Mouse (Mus musculus): ENCODE measurements around the gene Ndufa4l2. TPM values are rescaled to one million over a fixed set of nuclear protein-coding genes. Genes with fewer than 3 reads are reported as not detected.

Gene Ndufa4l2
- 0.23 and 5.2 TPM in 2 replicates for polyA plus RNA-seq (2012; ENCODE audit: insufficient read depth, low replicate concordance)

- Histone ChIP-seq H3K4me3 (replicated peaks) (peak within 1 kb of the TSS; percentile 89), H3K36me3 (replicated peaks; ENCODE audit: low read length) (peaks cover 35% of the 10 kb centered on the region), H3K4me1 (peaks cover 72% of the 10 kb centered on the region), H3K9me3 (no peaks in the 10 kb centered on the region), H3K27me3 (replicated peaks) (peaks cover 60% of the 10 kb centered on the region)
- TF ChIP-seq GATA1 (IDR thresholded peaks at IDR 0.05; ENCODE audit: borderline replicate concordance, low read length): no peak
- no peak for TF ChIP-seq FLI1 (IDR thresholded peaks at IDR 0.05; ENCODE audit: low read length)
Measured at GRCm38 (mm10) chr10:127514764-127515163, at the start of gene Ndufa4l2. Gene Ndufa4l2, plus strand, starts transcription at chr10:127514967.

GRCm38 (mm10) chr10:127471281-127471988, 43.3 kb upstream of the Ndufa4l2 start:
- H3K36me3 ChIP-seq (replicated peaks; ENCODE audit: low read length): peaks cover 79% of the 10 kb centered on the region
- H3K4me3 ChIP-seq (replicated peaks): peak overlapping the region; percentile 87
- H3K27me3 ChIP-seq (replicated peaks): no peaks in the 10 kb centered on the region
- peaks cover 30% of the 10 kb centered on the region for H3K4me1 ChIP-seq
- peaks cover 3% of the 10 kb centered on the region for H3K9me3 ChIP-seq
- TF ChIP-seq GATA1 (IDR thresholded peaks at IDR 0.05; ENCODE audit: borderline replicate concordance, low read length): no peak
- no peak for TF ChIP-seq FLI1 (IDR thresholded peaks at IDR 0.05; ENCODE audit: low read length)

GRCm38 (mm10) chr10:127472722-127473121, 42.0 kb upstream of the Ndufa4l2 start:
- Histone ChIP-seq H3K4me1 (peaks cover 30% of the 10 kb centered on the region), H3K9me3 (peaks cover 3% of the 10 kb centered on the region), H3K27me3 (replicated peaks) (no peaks in the 10 kb centered on the region), H3K4me3 (replicated peaks) (no peak overlapping the region), H3K36me3 (replicated peaks; ENCODE audit: low read length) (peaks cover 82% of the 10 kb centered on the region)
- no peak for TF ChIP-seq GATA1 (IDR thresholded peaks at IDR 0.05; ENCODE audit: borderline replicate concordance, low read length)
- no peak for TF ChIP-seq FLI1 (IDR thresholded peaks at IDR 0.05; ENCODE audit: low read length)

- Histone ChIP-seq H3K4me3 (replicated peaks) (no peak overlapping the region), H3K9me3 (peaks cover 3% of the 10 kb centered on the region), H3K36me3 (replicated peaks; ENCODE audit: low read length) (peaks cover 78% of the 10 kb centered on the region), H3K27me3 (replicated peaks) (no peaks in the 10 kb centered on the region), H3K4me1 (peaks cover 30% of the 10 kb centered on the region)
- TF ChIP-seq GATA1 (IDR thresholded peaks at IDR 0.05; ENCODE audit: borderline replicate concordance, low read length) (no peak), FLI1 (IDR thresholded peaks at IDR 0.05; ENCODE audit: low read length) (no peak)
Measured at GRCm38 (mm10) chr10:127475175-127475574, 39.6 kb upstream of the Ndufa4l2 start.

- H3K36me3 ChIP-seq (replicated peaks; ENCODE audit: low read length): peaks cover 84% of the 10 kb centered on the region
- TF ChIP-seq GATA1 (IDR thresholded peaks at IDR 0.05; ENCODE audit: borderline replicate concordance, low read length) (no peak), FLI1 (IDR thresholded peaks at IDR 0.05; ENCODE audit: low read length) (no peak)
Measured at GRCm38 (mm10) chr10:127476541-127476940, 38.2 kb upstream of the Ndufa4l2 start.

GRCm38 (mm10) chr10:127477301-127477700, 37.5 kb upstream of the Ndufa4l2 start:
- no peak overlapping the region for H3K4me3 ChIP-seq (replicated peaks)
- TF ChIP-seq GATA1 (IDR thresholded peaks at IDR 0.05; ENCODE audit: borderline replicate concordance, low read length) (no peak), FLI1 (IDR thresholded peaks at IDR 0.05; ENCODE audit: low read length) (no peak)
- no peaks in the 10 kb centered on the region for H3K27me3 ChIP-seq (replicated peaks)
- H3K4me1 ChIP-seq: peaks cover 26% of the 10 kb centered on the region
- H3K9me3 ChIP-seq: no peaks in the 10 kb centered on the region
- peaks cover 85% of the 10 kb centered on the region for H3K36me3 ChIP-seq (replicated peaks; ENCODE audit: low read length)

More at GRCm38 (mm10) chr10:127476541-127476940, 38.2 kb upstream of the Ndufa4l2 start:
- H3K4me1 ChIP-seq: peaks cover 31% of the 10 kb centered on the region
- H3K27me3 ChIP-seq (replicated peaks): no peaks in the 10 kb centered on the region
- no peak overlapping the region for H3K4me3 ChIP-seq (replicated peaks)
- no peaks in the 10 kb centered on the region for H3K9me3 ChIP-seq

- no peak overlapping the region for H3K4me3 ChIP-seq (replicated peaks)
- peaks cover 21% of the 10 kb centered on the region for H3K4me1 ChIP-seq
- H3K36me3 ChIP-seq (replicated peaks; ENCODE audit: low read length): peaks cover 86% of the 10 kb centered on the region
- TF ChIP-seq FLI1 (IDR thresholded peaks at IDR 0.05; ENCODE audit: low read length) (no peak), GATA1 (IDR thresholded peaks at IDR 0.05; ENCODE audit: borderline replicate concordance, low read length) (no peak)
- H3K9me3 ChIP-seq: no peaks in the 10 kb centered on the region
- H3K27me3 ChIP-seq (replicated peaks): no peaks in the 10 kb centered on the region
Measured at GRCm38 (mm10) chr10:127479131-127479530, 35.6 kb upstream of the Ndufa4l2 start.

GRCm38 (mm10) chr10:127480833-127481813, 33.6 kb upstream of the Ndufa4l2 start:
- no peaks in the 10 kb centered on the region for H3K27me3 ChIP-seq (replicated peaks)
- H3K4me1 ChIP-seq: peaks cover 27% of the 10 kb centered on the region
- TF ChIP-seq GATA1 (IDR thresholded peaks at IDR 0.05; ENCODE audit: borderline replicate concordance, low read length) (no peak), FLI1 (IDR thresholded peaks at IDR 0.05; ENCODE audit: low read length) (no peak)
- no peaks in the 10 kb centered on the region for H3K9me3 ChIP-seq
- no peak overlapping the region for H3K4me3 ChIP-seq (replicated peaks)
- peaks cover 91% of the 10 kb centered on the region for H3K36me3 ChIP-seq (replicated peaks; ENCODE audit: low read length)

GRCm38 (mm10) chr10:127485235-127485634, 29.5 kb upstream of the Ndufa4l2 start:
- Histone ChIP-seq H3K27me3 (replicated peaks) (no peaks in the 10 kb centered on the region), H3K9me3 (no peaks in the 10 kb centered on the region), H3K4me3 (replicated peaks) (no peak overlapping the region), H3K36me3 (replicated peaks; ENCODE audit: low read length) (peaks cover 93% of the 10 kb centered on the region), H3K4me1 (peaks cover 27% of the 10 kb centered on the region)
- TF ChIP-seq GATA1 (IDR thresholded peaks at IDR 0.05; ENCODE audit: borderline replicate concordance, low read length) (no peak), FLI1 (IDR thresholded peaks at IDR 0.05; ENCODE audit: low read length) (no peak)

Measured in megakaryocyte, embryonic 14.5 days (primary cell).